Mouse (Mus musculus) left cerebral cortex, postnatal 25 days (tissue): Measurements from ENCODE around the gene Adgrf5. TPM values are rescaled to one million over a fixed set of nuclear protein-coding genes. Genes with fewer than 3 reads are reported as not detected.

Source experiments
- total RNA-seq, 2 experiments: library from RNA; stranded (reverse); gene quantifications; 2 replicates each; pipeline ENCODE4 v1.2.3; 2021

Adgrf5 gene
- total RNA-seq, 2 experiments from 2014 or later: 26.9 to 33.5 TPM

Other genes with a start within 250 kb of the Adgrf5 start
- not detected for gene Adgrf1, start 90.1 kb upstream of the Adgrf5 start, total RNA-seq
- not detected for gene Mep1a, start 142.4 kb downstream of the Adgrf5 start, total RNA-seq
- under 1 TPM in 1 of 2 experiments, not detected in 1; 0.25 TPM for gene Ankrd66, start 183.2 kb downstream of the Adgrf5 start, total RNA-seq
- gene Pla2g7, start 207.6 kb downstream of the Adgrf5 start, total RNA-seq: 10 to 100 TPM; 76.0 to 79.6 TPM